Mouse (Mus musculus): Measurements from ENCODE around the gene Gm28539. TPM values are rescaled to one million over a fixed set of nuclear protein-coding genes. Genes with fewer than 3 reads are reported as not detected.
A peak's percentile ranks its signal among the peaks of the same experiment; 100 is the strongest.

Gene Gm28539
- total RNA-seq (2014; rRNA removed) = 0.94 TPM in 1 of 2 replicates, not detected in the other
- polyA plus RNA-seq (2012; rRNA removed) = 2.1 and 2.9 TPM in 2 replicates

- Histone ChIP-seq H3K4me1 (ENCODE audit: control insufficient read depth, insufficient read depth, low read length) (peaks cover 4% of the 10 kb centered on the region), H3K4me3 (ENCODE audit: insufficient read depth, low read depth, low read length) (peak within 1 kb of the TSS; percentile 80), H3K79me2 (ENCODE audit: control insufficient read depth, insufficient read depth, low read length) (peaks cover 7% of the 10 kb centered on the region; the same call in 1 of the 2 replicates), H3K36me3 (ENCODE audit: control insufficient read depth, insufficient read depth, low read length) (peaks cover 21% of the 10 kb centered on the region), H3K27me3 (ENCODE audit: control insufficient read depth, insufficient read depth, low read length) (no peaks in the 10 kb centered on the region), H3K27ac (replicated peaks; ENCODE audit: insufficient read depth, low read depth, low read length) (peak within 1 kb of the TSS; percentile 74), H3K9ac (ENCODE audit: low read depth, low read length) (peak within 1 kb of the TSS; percentile 95)
- DNase-seq (ENCODE audit: extremely low read depth, low read depth, low spot score) = peak; percentile 90
- WGBS = under 1% methylated on average over 46 of the region's 46 CpGs
- peak; percentile 88 for TF ChIP-seq POLR2A (IDR thresholded peaks at IDR 0.05; ENCODE audit: extremely low read depth, insufficient read depth, low read length)
- no peak for TF ChIP-seq CTCF (IDR thresholded peaks at IDR 0.05; ENCODE audit: low read depth, low read length)
Observed at GRCm38 (mm10) chr16:18836468-18837208, at the start of gene Gm28539, which contains the start of gene 2510002D24Rik. TSS of gene Gm28539 (plus strand) at chr16:18836584. TSS of gene 2510002D24Rik (plus strand) at chr16:18836578.

GRCm38 (mm10) chr16:18786652-18787051 is 49.7 kb upstream of the Gm28539 start:
- no peak for DNase-seq (ENCODE audit: extremely low read depth, low read depth, low spot score)
- Histone ChIP-seq H3K27me3 (ENCODE audit: control insufficient read depth, insufficient read depth, low read length) (no peaks in the 10 kb centered on the region), H3K4me1 (ENCODE audit: control insufficient read depth, insufficient read depth, low read length) (no peaks in the 10 kb centered on the region), H3K9ac (ENCODE audit: low read depth, low read length) (no peak overlapping the region), H3K27ac (replicated peaks; ENCODE audit: insufficient read depth, low read depth, low read length) (no peak overlapping the region), H3K36me3 (ENCODE audit: control insufficient read depth, insufficient read depth, low read length) (no peaks in the 10 kb centered on the region), H3K4me3 (ENCODE audit: insufficient read depth, low read depth, low read length) (no peak overlapping the region), H3K79me2 (ENCODE audit: control insufficient read depth, insufficient read depth, low read length) (no peaks in the 10 kb centered on the region)
- TF ChIP-seq CTCF (IDR thresholded peaks at IDR 0.05; ENCODE audit: low read depth, low read length) (no peak), POLR2A (IDR thresholded peaks at IDR 0.05; ENCODE audit: extremely low read depth, insufficient read depth, low read length) (no peak)
- 96% methylated on average over 10 of the region's 10 CpGs for WGBS

DNA sequence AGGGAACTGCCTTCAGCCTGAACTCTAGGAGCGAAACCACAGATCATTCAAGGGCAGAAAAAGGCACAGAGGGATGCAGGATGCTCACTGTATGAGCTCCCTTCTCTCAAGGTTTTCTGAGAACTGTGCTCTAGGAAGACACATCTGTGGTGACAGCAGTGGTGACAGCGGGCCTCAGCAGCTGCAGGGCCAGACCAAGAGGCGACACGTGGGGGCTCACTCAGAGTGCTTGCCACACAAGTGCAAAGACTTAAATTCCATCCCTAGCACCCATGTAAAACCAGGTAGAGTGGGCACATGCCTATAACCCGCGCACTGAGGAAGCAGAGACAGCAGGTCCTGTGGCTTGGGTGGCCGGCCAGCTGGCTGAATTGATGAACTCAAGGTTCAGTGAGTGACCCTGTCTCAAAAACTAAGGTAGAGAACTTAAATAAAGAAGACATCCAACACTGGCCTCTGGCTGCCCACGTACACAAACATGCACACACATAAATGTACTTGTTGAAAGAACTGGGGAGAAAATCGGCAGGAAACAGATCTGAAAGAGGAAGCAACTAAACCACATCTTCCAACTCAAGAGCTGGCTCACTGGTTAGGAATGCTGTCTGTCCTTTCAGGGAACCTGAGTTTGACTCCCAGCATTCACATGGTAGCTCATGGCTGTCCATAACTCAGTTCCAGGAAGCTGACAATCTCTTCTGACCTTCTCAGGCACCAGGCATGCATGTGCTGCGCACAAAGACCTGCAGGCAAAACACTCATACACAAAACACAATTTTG is 47.6 kb upstream of the Gm28539 start:
- Histone ChIP-seq H3K4me1 (ENCODE audit: control insufficient read depth, insufficient read depth, low read length) (no peaks in the 10 kb centered on the region), H3K9ac (ENCODE audit: low read depth, low read length) (no peak overlapping the region), H3K4me3 (ENCODE audit: insufficient read depth, low read depth, low read length) (no peak overlapping the region), H3K79me2 (ENCODE audit: control insufficient read depth, insufficient read depth, low read length) (no peaks in the 10 kb centered on the region), H3K27ac (replicated peaks; ENCODE audit: insufficient read depth, low read depth, low read length) (no peak overlapping the region), H3K36me3 (ENCODE audit: control insufficient read depth, insufficient read depth, low read length) (no peaks in the 10 kb centered on the region), H3K27me3 (ENCODE audit: control insufficient read depth, insufficient read depth, low read length) (no peaks in the 10 kb centered on the region)
- 94% methylated on average over 10 of the region's 10 CpGs for WGBS
- no peak for DNase-seq (ENCODE audit: extremely low read depth, low read depth, low spot score)
- no peak for TF ChIP-seq CTCF (IDR thresholded peaks at IDR 0.05; ENCODE audit: low read depth, low read length)
- no peak for TF ChIP-seq POLR2A (IDR thresholded peaks at IDR 0.05; ENCODE audit: extremely low read depth, insufficient read depth, low read length)

- no peak overlapping the region for H3K9ac ChIP-seq (ENCODE audit: low read depth, low read length)
- TF ChIP-seq POLR2A (IDR thresholded peaks at IDR 0.05; ENCODE audit: extremely low read depth, insufficient read depth, low read length) = no peak
- TF ChIP-seq CTCF (IDR thresholded peaks at IDR 0.05; ENCODE audit: low read depth, low read length) = no peak
- no peaks in the 10 kb centered on the region for H3K36me3 ChIP-seq (ENCODE audit: control insufficient read depth, insufficient read depth, low read length)
- no peaks in the 10 kb centered on the region for H3K4me1 ChIP-seq (ENCODE audit: control insufficient read depth, insufficient read depth, low read length)
- H3K79me2 ChIP-seq (ENCODE audit: control insufficient read depth, insufficient read depth, low read length) = no peaks in the 10 kb centered on the region
- H3K4me3 ChIP-seq (ENCODE audit: insufficient read depth, low read depth, low read length) = no peak overlapping the region
- no peak for DNase-seq (ENCODE audit: extremely low read depth, low read depth, low spot score)
- WGBS = 95% methylated on average over 11 of the region's 11 CpGs
- no peaks in the 10 kb centered on the region for H3K27me3 ChIP-seq (ENCODE audit: control insufficient read depth, insufficient read depth, low read length)
- H3K27ac ChIP-seq (replicated peaks; ENCODE audit: insufficient read depth, low read depth, low read length) = no peak overlapping the region
Observed at GRCm38 (mm10) chr16:18795223-18795899, 41.0 kb upstream of the Gm28539 start.

DNA sequence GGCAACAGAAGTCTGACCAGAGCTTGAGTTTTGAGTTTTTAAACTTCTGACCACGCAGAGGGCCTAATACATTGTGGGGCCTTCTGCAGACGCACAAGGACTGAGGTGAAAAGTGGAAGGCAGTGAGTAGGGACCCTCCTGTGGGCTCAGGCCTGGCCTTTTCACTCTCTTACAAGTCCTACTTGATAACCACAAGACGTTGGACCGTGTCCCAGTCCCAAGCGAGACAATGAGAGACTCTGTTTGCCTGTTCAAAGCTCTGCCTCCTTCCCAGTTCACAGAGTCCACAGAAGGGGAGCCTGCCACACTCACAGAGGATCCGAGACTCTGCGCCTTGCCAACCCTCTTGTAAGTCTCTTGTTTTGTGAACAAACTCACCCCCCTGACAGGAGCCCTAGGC is 39.7 kb upstream of the Gm28539 start:
- no peaks in the 10 kb centered on the region for H3K27me3 ChIP-seq (ENCODE audit: control insufficient read depth, insufficient read depth, low read length)
- H3K9ac ChIP-seq (ENCODE audit: low read depth, low read length) = no peak overlapping the region
- H3K36me3 ChIP-seq (ENCODE audit: control insufficient read depth, insufficient read depth, low read length) = no peaks in the 10 kb centered on the region
- TF ChIP-seq CTCF (IDR thresholded peaks at IDR 0.05; ENCODE audit: low read depth, low read length) (no peak), POLR2A (IDR thresholded peaks at IDR 0.05; ENCODE audit: extremely low read depth, insufficient read depth, low read length) (no peak)
- no peak for DNase-seq (ENCODE audit: extremely low read depth, low read depth, low spot score)
- H3K79me2 ChIP-seq (ENCODE audit: control insufficient read depth, insufficient read depth, low read length) = no peaks in the 10 kb centered on the region
- 92% methylated on average over 7 of the region's 7 CpGs for WGBS
- H3K4me1 ChIP-seq (ENCODE audit: control insufficient read depth, insufficient read depth, low read length) = no peaks in the 10 kb centered on the region
- H3K27ac ChIP-seq (replicated peaks; ENCODE audit: insufficient read depth, low read depth, low read length) = no peak overlapping the region
- H3K4me3 ChIP-seq (ENCODE audit: insufficient read depth, low read depth, low read length) = no peak overlapping the region

Data from liver, adult 2 months (tissue).